Mouse (Mus musculus): ENCODE data around the gene Dhx30.

The Dhx30 gene

DNA sequence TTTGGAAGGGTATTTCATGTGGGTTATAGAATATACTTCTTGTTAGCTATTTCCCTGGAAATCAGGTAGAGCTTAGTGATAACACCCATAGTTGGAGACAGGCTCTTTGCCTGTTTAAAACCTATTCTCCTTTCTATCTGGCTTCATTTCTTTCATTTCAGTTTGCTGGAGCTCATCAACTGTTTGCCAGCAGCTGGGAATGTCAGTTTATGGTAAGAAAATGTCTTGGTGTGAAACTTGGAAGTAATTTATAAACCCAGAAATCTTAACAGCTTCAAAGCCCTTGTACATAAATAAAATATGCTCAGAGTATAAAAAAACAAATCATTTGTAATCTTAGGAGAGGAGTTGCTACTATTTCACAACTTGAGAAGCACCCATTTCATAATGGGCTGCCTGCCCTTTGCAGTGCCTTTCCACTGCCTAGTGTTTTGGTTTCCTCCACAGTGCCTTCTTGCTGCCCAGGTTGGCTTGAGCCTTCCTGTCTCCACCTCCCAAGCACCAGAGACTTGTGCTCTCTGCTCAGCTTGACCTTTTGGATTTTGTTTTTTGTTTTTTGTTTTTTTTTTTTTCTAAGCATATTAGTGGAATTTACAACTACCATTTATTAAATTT, 71.8 kb downstream of the Dhx30 start:
- no peaks in the 10 kb centered on the region for H3K36me3 ChIP-seq (ENCODE audit: control insufficient read depth, insufficient read depth, low read length, poor library complexity, severe bottlenecking)
- no peaks in the 10 kb centered on the region for H3K27me3 ChIP-seq (ENCODE audit: control insufficient read depth, insufficient read depth, low read length, poor library complexity, severe bottlenecking)
- DNase-seq (ENCODE audit: low read depth, low spot score) = no peak

DNA sequence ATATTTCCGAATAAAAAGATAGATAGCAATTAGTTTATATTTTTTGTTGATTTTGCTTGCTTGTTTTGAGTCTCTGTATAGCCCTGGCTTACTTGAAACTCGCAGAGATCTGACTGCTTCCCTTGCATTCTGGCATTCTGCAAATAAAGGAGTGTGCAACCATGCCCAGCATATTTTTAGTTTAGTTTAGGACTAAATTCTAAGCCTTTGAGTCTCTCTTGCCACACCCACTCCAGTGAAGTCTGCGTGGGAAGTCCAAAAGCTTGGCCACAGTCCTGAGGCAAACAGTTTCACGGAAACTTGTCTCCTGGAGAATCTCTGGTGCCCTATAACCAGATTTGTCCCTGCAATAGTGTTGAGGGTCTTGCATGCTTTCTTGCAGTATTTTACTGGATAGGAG, 73.3 kb downstream of the Dhx30 start:
- H3K36me3 ChIP-seq (ENCODE audit: control insufficient read depth, insufficient read depth, low read length, poor library complexity, severe bottlenecking) = 0 out of 2 replicates have a peak, but pooled peaks cover 2% of the 10 kb centered on the region
- no peak for DNase-seq (ENCODE audit: low read depth, low spot score)
- H3K27me3 ChIP-seq (ENCODE audit: control insufficient read depth, insufficient read depth, low read length, poor library complexity, severe bottlenecking) = no peaks in the 10 kb centered on the region

DNA sequence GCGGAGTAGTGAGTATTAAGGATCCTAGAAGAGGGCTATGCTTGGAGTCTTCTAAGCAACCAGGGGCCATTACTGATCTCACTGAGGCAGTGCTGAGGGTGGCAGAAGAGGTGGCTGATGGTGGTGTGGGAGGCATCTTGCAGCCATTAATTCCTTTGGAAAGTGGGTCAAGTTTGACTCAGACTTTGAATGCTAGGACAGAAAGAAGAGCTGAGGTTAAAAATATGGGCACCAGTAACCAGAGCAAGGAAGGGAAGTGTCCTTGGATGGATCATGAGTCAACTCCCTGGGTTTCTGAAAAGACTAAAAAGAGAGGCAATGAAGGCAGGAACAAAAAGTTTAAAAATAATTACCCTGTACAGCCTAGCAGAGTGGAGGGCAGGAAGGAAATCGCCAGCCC, 79.1 kb downstream of the Dhx30 start:
- Histone ChIP-seq H3K36me3 (ENCODE audit: control insufficient read depth, insufficient read depth, low read length, poor library complexity, severe bottlenecking) (peaks cover 13% of the 10 kb centered on the region), H3K27me3 (ENCODE audit: control insufficient read depth, insufficient read depth, low read length, poor library complexity, severe bottlenecking) (no peaks in the 10 kb centered on the region)
- DNase-seq (ENCODE audit: low read depth, low spot score) = no peak

DNA sequence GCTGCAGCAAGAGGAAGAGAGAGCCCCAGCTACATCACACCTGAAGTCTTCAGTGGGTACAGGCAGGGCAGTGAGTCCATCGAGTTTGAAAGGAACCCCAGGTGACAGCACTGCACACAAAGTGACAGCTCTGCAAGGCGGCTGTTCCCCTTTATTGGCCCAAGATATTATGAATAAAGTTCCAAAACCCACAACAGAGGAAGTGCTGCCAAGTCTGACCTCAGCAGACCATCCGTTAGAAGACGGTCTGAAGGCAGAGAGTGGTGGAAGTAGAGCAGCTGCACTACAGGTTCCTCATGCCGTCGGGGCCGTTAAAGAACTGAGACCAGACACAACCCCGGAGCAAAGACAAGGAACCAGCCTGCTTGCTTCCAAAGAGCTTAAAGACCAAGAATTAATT, 79.7 kb downstream of the Dhx30 start:
- peaks cover 13% of the 10 kb centered on the region for H3K36me3 ChIP-seq (ENCODE audit: control insufficient read depth, insufficient read depth, low read length, poor library complexity, severe bottlenecking)
- DNase-seq (ENCODE audit: low read depth, low spot score) = peak; percentile 15
- H3K27me3 ChIP-seq (ENCODE audit: control insufficient read depth, insufficient read depth, low read length, poor library complexity, severe bottlenecking) = no peaks in the 10 kb centered on the region

DNA sequence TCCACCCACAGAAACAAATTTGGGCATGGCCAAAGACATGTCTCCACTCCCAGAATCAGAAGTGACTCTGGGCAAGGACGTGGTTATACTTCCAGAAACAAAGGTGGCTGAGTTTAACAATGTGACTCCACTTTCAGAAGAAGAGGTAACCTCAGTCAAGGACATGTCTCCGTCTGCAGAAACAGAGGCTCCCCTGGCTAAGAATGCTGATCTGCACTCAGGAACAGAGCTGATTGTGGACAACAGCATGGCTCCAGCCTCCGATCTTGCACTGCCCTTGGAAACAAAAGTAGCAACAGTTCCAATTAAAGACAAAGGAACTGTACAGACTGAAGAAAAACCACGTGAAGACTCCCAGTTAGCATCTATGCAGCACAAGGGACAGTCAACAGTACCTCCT, 82.5 kb downstream of the Dhx30 start:
- no peak for DNase-seq (ENCODE audit: low read depth, low spot score)
- peaks cover 15% of the 10 kb centered on the region for H3K36me3 ChIP-seq (ENCODE audit: control insufficient read depth, insufficient read depth, low read length, poor library complexity, severe bottlenecking)
- H3K27me3 ChIP-seq (ENCODE audit: control insufficient read depth, insufficient read depth, low read length, poor library complexity, severe bottlenecking) = no peaks in the 10 kb centered on the region

Measured in splenic B cell, adult 2 months (primary cell).